In the genomic region with DNA sequence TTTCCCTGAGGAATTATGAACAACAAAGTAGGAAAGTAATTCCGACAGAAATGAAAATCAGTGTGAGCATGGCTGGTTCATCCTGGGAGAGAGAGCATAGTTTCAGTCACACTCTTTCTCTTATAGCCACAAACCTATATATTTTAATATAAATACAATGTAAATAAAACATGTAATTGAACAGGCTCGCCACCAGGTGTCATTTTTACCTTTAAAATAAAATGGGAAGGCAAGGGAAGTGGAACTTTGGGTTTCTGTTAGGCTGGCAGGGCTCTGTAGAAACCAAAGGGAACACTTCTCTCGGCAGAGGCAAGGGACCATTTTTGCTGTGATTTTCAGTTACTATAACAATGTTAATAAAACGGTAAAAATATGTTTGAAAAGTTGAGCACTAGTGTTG, we compare ENCODE assay signal across 10 mouse cellular contexts. TPM values are rescaled to one million over a fixed set of nuclear protein-coding genes. Genes with fewer than 3 reads are reported as not detected.
A peak's percentile ranks its signal among the peaks of the same experiment; 100 is the strongest.
DNase-seq lines count a peak whose midpoint lies in the region; ATAC-seq and TF ChIP-seq lines count a peak whose summit lies in the region.
"Had no signal": no experiment of that assay in that cellular context is flagged by ENCODE, and none has a peak within 500 bp of the region (broad histone marks: within the 10 kb centered on the region; RNA-seq: fewer than 3 reads in every experiment).

No protein-coding gene starts in this region.

- TF ChIP-seq CTCF in kidney, postnatal 0 days (IDR thresholded peaks at IDR 0.05; ENCODE audit: low read depth), result peak; percentile 67
- peak; percentile 55 for TF ChIP-seq CTCF in Patski (IDR thresholded peaks at IDR 0.05)

- CTCF ChIA-PET in Patski (lab: Charles Lee), result no interaction called here

- H3K9me3 ChIP-seq in kidney, postnatal 0 days (replicated peaks; ENCODE audit: low read length), result no peaks in the 10 kb centered on the region
- H3K9me3 ChIP-seq: midbrain, embryonic 13.5 days had no signal

- ATAC-seq in kidney, postnatal 0 days (replicated peaks; ENCODE audit: low FRiP score, low read depth), result no peak
- ATAC-seq in CD4-positive, CD25-positive, alpha-beta regulatory T cell, adult 4 months, result peak; percentile 45
- no peak for ATAC-seq in Patski
- ATAC-seq: midbrain, embryonic 13.5 days had no signal

- POLR2A ChIA-PET in Patski (lab: Charles Lee), result no interaction called here

- no peak overlapping the region for H3K9ac ChIP-seq in kidney, postnatal 0 days (ENCODE audit: low read depth, low read length)
- H3K9ac ChIP-seq: midbrain, embryonic 13.5 days had no signal

- H3K4me2 ChIP-seq in kidney, postnatal 0 days (ENCODE audit: low read length), result no peak overlapping the region
- H3K4me2 ChIP-seq: midbrain, embryonic 13.5 days had no signal

- in situ Hi-C loops in Patski (cut with MboI; ENCODE audit: low pct_unique_long_range_greater_than_20kb), result loop anchor here (5.0 kb wide), 1 partner anchor 423 kb away; no protein-coding TSS in a partner anchor

- no peak overlapping the region for H3K27ac ChIP-seq in kidney, postnatal 0 days
- H3K27ac ChIP-seq: midbrain, embryonic 13.5 days had no signal

- peak; percentile 69 for DNase-seq in kidney, postnatal 0 days (ENCODE audit: low spot score)
- no peak for DNase-seq in kidney, adult 8-10 months
- DNase-seq in Patski (ENCODE audit: low read depth, low spot score), result no peak
- peak; percentile 18 for DNase-seq in mesoderm, embryonic 11.5 days (ENCODE audit: low read depth, low spot score)
- no peak for DNase-seq in adrenal gland, adult 8-10 months
- DNase-seq in kidney, postnatal 36 days, result no peak
- DNase-seq: kidney, postnatal 10 days; liver had no signal

- H3K36me3 ChIP-seq in kidney, postnatal 0 days (ENCODE audit: insufficient read depth, low read length), result peaks cover 45% of the 10 kb centered on the region

- WGBS in kidney, postnatal 0 days, result 66% methylated on average over 4 of the region's 4 CpGs

- H3K4me3 ChIP-seq in kidney, postnatal 0 days (replicated peaks; ENCODE audit: low read depth, low read length), result no peak overlapping the region
- H3K4me3 ChIP-seq: midbrain, embryonic 13.5 days had no signal

- H3K27me3 ChIP-seq in kidney, postnatal 0 days (ENCODE audit: insufficient read depth, low read length), result no peaks in the 10 kb centered on the region
- H3K27me3 ChIP-seq in Patski, result no peaks in the 10 kb centered on the region
- H3K27me3 ChIP-seq: midbrain, embryonic 13.5 days had no signal

- H3K4me1 ChIP-seq in kidney, postnatal 0 days (replicated peaks; ENCODE audit: insufficient read depth, low read length), result no peaks in the 10 kb centered on the region
- H3K4me1 ChIP-seq: midbrain, embryonic 13.5 days had no signal

RNA-seq across cellular contexts. Expression of a gene that starts 51.5 kb away (rescaled TPM):
- polyA plus RNA-seq in kidney, postnatal 0 days (2015; fragmentation: Nextera tagmentation; extraction: Ambion mirVana), result 21.8 TPM in 2 replicates
- polyA plus RNA-seq in CD4-positive, CD25-positive, alpha-beta regulatory T cell, adult 4 months (2017; shearing (Covaris generic)), result 10 to 100 TPM in 1 of 2 experiments, 1 to 10 TPM in 1; 7.9 to 10.2 TPM
- 75.0 TPM for polyA plus RNA-seq in Patski (2021)
- 10 to 100 TPM; 17.9 to 26.8 (median 22.1) TPM for total RNA-seq in adrenal gland, adult 8-10 months (2022)

Comparison
In these comparisons a context has a peak if more than half of its experiments do, and no peak if none do; other contexts are left out.
1. DNase-seq: peak in kidney, postnatal 0 days (single experiment) and mesoderm, embryonic 11.5 days (single experiment); none in kidney, adult 8-10 months (0 of 2), Patski (single experiment), adrenal gland, adult 8-10 months (single experiment) and kidney, postnatal 36 days (0 of 2).